Mouse (Mus musculus) G1E (cell line): ENCODE results near the gene Olfr338. TPM values are rescaled to one million over a fixed set of nuclear protein-coding genes. Genes with fewer than 3 reads are reported as not detected.
"Not testable (repeated sequence)": the region's sequence is repeated elsewhere in the genome, so short reads cannot be mapped to it uniquely, and the experiment has no call there.

Source experiments
- ATAC-seq: 2 replicates; pipeline ENCODE4 v1.8.0; 2016; ENCODE audit warnings: mild to moderate bottlenecking; ENCODE audit not compliant: insufficient number of reproducible peaks, poor library complexity, low FRiP score, severe bottlenecking; ENCODE audit errors: extremely low read depth
- DNase-seq: peaks from one replicate; pipeline ENCODE4 v3.0.0; 2012; ENCODE audit warnings: low spot score
- H3K27me3 ChIP-seq: 2 replicates; pipeline ENCODE4 v1.6.1; 2012; ENCODE audit warnings: mild to moderate bottlenecking, low read length, inconsistent platforms; ENCODE audit not compliant: insufficient read depth
- H3K36me3 ChIP-seq: replicated peaks from 2 replicates; pipeline ENCODE3; 2012; ENCODE audit warnings: mild to moderate bottlenecking, inconsistent platforms
- H3K4me1 ChIP-seq: 2 replicates; pipeline ENCODE4 v1.6.1; 2012; ENCODE audit warnings: low read depth, low read length, inconsistent platforms, mixed read lengths; ENCODE audit not compliant: insufficient read depth
- H3K4me3 ChIP-seq: 2 replicates; pipeline ENCODE4 v1.5.1; 2012; ENCODE audit warnings: low read depth, mild to moderate bottlenecking, inconsistent platforms, low read length, moderate library complexity, mixed read lengths
- H3K9me3 ChIP-seq: replicated peaks from 2 replicates; pipeline ENCODE4 v1.6.1; 2012; ENCODE audit warnings: inconsistent platforms
- CTCF ChIP-seq: IDR thresholded peaks from 2 replicates; pipeline ENCODE4 v1.5.1; 2012; ENCODE audit warnings: low read depth, low read length, inconsistent platforms, mixed read lengths
- GATA1 ChIP-seq: IDR thresholded peaks from 2 replicates; pipeline ENCODE4 v1.6.1; 2012; ENCODE audit warnings: borderline replicate concordance, low read length, inconsistent platforms, mixed read lengths
- GATA2 ChIP-seq: IDR thresholded peaks from 2 replicates; pipeline ENCODE4 v1.6.1; 2012; ENCODE audit warnings: low read depth, low read length, inconsistent platforms, borderline replicate concordance
- POLR2AphosphoS5 ChIP-seq: IDR thresholded peaks from 2 replicates; pipeline ENCODE4 v1.6.1; 2012; ENCODE audit warnings: low read depth, low read length, inconsistent platforms; ENCODE audit not compliant: insufficient replicate concordance
- TAL1 ChIP-seq: conservative IDR thresholded peaks from 2 replicates; pipeline ENCODE4 v1.6.1; 2012; ENCODE audit warnings: low read depth, low read length, inconsistent platforms, mixed read lengths
- polyA plus RNA-seq: library from polyadenylated mRNA; stranded (reverse); fragments of >175 nt; gene quantifications from 2 replicates; pipeline ENCODE4 v1.2.3, GENCODE M21; 2012
- total RNA-seq, 2 experiments: library from RNA; stranded (forward) in 1 of 2; stranded (reverse) in 1 of 2; fragments of 200-1000 nt in 1 of 2; fragments of >200 nt in 1 of 2; fragmentation: Nextera tagmentation in 1 of 2; gene quantifications; 2 replicates each; pipeline ENCODE4 v1.2.3; 2014 to 2017

Gene Olfr338
- total RNA-seq (2014; fragmentation: Nextera tagmentation), result not detected in 2 replicates
- total RNA-seq (2017), result not detected in 2 replicates
- polyA plus RNA-seq, result not detected in 2 replicates

DNA sequence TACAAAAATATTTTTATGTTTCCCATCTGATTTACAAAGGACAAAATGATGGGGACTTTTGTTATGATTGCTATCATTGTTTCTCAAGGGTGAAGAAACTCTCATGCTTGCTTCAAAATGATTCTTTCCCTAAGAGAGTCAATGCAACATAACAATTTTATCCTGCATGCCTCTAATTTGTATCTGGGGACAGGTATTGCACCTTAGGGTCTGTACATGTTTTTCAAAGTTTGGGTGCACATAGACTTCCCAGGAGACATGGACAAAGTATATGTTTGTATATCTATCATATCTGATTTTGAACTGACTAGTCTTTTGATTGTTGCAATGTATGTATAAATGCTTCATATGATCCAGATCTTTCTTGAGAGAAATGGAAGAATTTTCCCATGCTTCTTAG is at the start of gene Olfr338:
TSS of gene Olfr338 (plus strand) at position 301 of the 400 bp plus-strand sequence.
- no peak for TF ChIP-seq TAL1
- no peak for TF ChIP-seq GATA1
- TF ChIP-seq CTCF, result no peak
- no peak for TF ChIP-seq GATA2
- TF ChIP-seq POLR2AphosphoS5, result no peak

DNA sequence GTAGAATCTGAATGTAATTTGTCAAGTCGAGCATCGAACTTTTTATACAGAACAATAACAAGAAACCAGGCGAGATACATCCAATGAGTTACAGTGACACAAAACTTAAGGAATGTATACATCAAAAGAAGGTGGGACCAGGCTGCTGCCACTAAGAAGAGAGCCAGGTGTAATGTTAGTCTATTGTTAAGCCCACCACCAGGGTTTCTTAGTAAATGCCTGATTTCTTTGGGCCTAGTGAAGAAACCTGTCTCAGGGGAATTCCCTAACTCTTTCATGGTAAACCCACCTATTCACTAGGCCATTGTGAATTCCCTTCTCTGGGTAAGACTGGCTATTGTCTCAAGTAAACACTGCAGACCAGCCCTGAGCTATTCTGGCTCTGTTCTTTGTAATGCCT is 41.9 kb downstream of the Olfr338 start:
- not testable (repeated sequence) for H3K36me3 ChIP-seq, H3K4me3 ChIP-seq, H3K27me3 ChIP-seq, H3K9me3 ChIP-seq, ATAC-seq, DNase-seq, H3K4me1 ChIP-seq

More for the DNA sequence above, at the start of gene Olfr338:
- no peak within 1 kb of the TSS for H3K4me3 ChIP-seq
- H3K27me3 ChIP-seq, result no peaks in the 10 kb centered on the region
- ATAC-seq (no peak), DNase-seq (no peak)
- no peaks in the 10 kb centered on the region for H3K36me3 ChIP-seq
- no peaks in the 10 kb centered on the region for H3K4me1 ChIP-seq
- no peaks in the 10 kb centered on the region for H3K9me3 ChIP-seq

DNA sequence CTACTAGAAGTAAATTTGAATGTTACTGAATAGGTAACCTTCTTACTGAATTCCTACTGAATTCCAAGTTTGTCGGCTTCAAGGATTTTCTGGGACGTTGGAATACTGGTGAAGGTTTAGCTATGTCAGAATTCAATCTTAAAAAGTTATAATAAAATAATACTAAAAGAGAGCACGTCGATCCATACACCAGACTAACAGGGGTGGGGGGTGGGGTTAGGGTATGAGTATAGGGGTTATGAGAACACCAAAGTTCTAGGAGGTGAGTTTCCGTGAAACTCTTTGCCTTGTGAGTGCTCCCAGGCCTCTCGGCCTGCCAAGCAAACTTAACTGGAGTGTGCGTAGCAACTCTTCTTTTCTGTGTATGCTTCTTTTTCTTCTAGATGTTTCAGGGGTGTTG is 42.3 kb downstream of the Olfr338 start:
- not testable (repeated sequence) for DNase-seq, H3K4me3 ChIP-seq, ATAC-seq

DNA sequence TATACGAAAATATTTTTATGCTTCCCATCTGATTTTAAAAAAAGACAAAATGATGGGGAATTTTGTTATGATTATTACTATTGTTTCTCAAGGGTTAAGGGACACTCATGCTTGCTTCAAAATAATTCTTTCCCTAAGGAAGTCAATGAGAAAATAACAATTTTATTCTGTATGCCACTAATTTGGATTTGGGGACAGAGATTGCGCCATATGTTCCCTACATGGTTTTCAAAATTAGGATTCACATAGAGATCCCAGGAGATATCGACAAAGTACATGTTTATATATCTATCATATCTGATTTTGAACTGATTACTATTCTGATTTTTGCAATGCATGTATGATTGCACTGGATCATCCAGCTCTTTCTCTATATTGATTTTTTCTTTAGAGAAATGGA is 45.3 kb downstream of the Olfr338 start, which contains the start of gene Olfr339:
TSS of gene Olfr339 (plus strand) at position 301 of the 400 bp plus-strand sequence.
- no peaks in the 10 kb centered on the region for H3K4me1 ChIP-seq
- H3K27me3 ChIP-seq, result no peaks in the 10 kb centered on the region
- H3K4me3 ChIP-seq, result no peak within 1 kb of the TSS
- no peaks in the 10 kb centered on the region for H3K36me3 ChIP-seq
- no peaks in the 10 kb centered on the region for H3K9me3 ChIP-seq
- no peak for TF ChIP-seq POLR2AphosphoS5
- no peak for TF ChIP-seq GATA1
- TF ChIP-seq CTCF, result no peak
- no peak for TF ChIP-seq TAL1
- TF ChIP-seq GATA2, result no peak
- ATAC-seq (no peak), DNase-seq (no peak)

More for the DNA sequence above, 42.3 kb downstream of the Olfr338 start:
- H3K36me3 ChIP-seq, H3K4me1 ChIP-seq, H3K9me3 ChIP-seq, H3K27me3 ChIP-seq: not testable (repeated sequence)

Other genes starting within 250 kb of the Olfr338 start
- gene Mrrf, start 237.1 kb upstream of the Olfr338 start, total RNA-seq (2014; fragmentation: Nextera tagmentation), result 53.0 and 55.2 TPM in 2 replicates
- gene Mrrf, start 237.1 kb upstream of the Olfr338 start, total RNA-seq (2017), result 51.5 and 57.9 TPM in 2 replicates
- 1.5 and 1.8 TPM in 2 replicates for gene Mrrf, start 237.1 kb upstream of the Olfr338 start, polyA plus RNA-seq
- 42.1 and 59.4 TPM in 2 replicates for gene Rbm18, start 236.7 kb upstream of the Olfr338 start, total RNA-seq (2014; fragmentation: Nextera tagmentation)
- gene Rbm18, start 236.7 kb upstream of the Olfr338 start, total RNA-seq (2017), result 27.0 and 33.2 TPM in 2 replicates
- 11.5 and 13.3 TPM in 2 replicates for gene Rbm18, start 236.7 kb upstream of the Olfr338 start, polyA plus RNA-seq
- not detected in 2 replicates for gene Ptgs1, start 143.1 kb upstream of the Olfr338 start, total RNA-seq (2014; fragmentation: Nextera tagmentation)
- 0.66 and 0.70 TPM in 2 replicates for gene Ptgs1, start 143.1 kb upstream of the Olfr338 start, total RNA-seq (2017)
- gene Ptgs1, start 143.1 kb upstream of the Olfr338 start, polyA plus RNA-seq, result 0.13 TPM in 1 of 2 replicates, not detected in the other
- gene Olfr339, start 45.4 kb downstream of the Olfr338 start, total RNA-seq (2014; fragmentation: Nextera tagmentation), result not detected in 2 replicates
- 0.11 TPM in 1 of 2 replicates, not detected in the other for gene Olfr339, start 45.4 kb downstream of the Olfr338 start, total RNA-seq (2017)
- not detected in 2 replicates for gene Olfr339, start 45.4 kb downstream of the Olfr338 start, polyA plus RNA-seq
- not detected in 2 replicates for gene Olfr340, start 79.1 kb downstream of the Olfr338 start, total RNA-seq (2014; fragmentation: Nextera tagmentation)
- gene Olfr340, start 79.1 kb downstream of the Olfr338 start, total RNA-seq (2017), result not detected in 2 replicates
- gene Olfr340, start 79.1 kb downstream of the Olfr338 start, polyA plus RNA-seq, result not detected in 2 replicates
- gene Olfr341, start 108.9 kb downstream of the Olfr338 start, total RNA-seq (2014; fragmentation: Nextera tagmentation), result not detected in 2 replicates
- gene Olfr341, start 108.9 kb downstream of the Olfr338 start, total RNA-seq (2017), result 0.05 and 0.06 TPM in 2 replicates
- not detected in 2 replicates for gene Olfr341, start 108.9 kb downstream of the Olfr338 start, polyA plus RNA-seq
- not detected in 2 replicates for gene Olfr342, start 151.5 kb downstream of the Olfr338 start, total RNA-seq (2014; fragmentation: Nextera tagmentation)
- gene Olfr342, start 151.5 kb downstream of the Olfr338 start, total RNA-seq (2017), result 0.06 and 0.11 TPM in 2 replicates
- gene Olfr342, start 151.5 kb downstream of the Olfr338 start, polyA plus RNA-seq, result not detected in 2 replicates
- not detected in 2 replicates for gene Olfr344, start 193.1 kb downstream of the Olfr338 start, total RNA-seq (2014; fragmentation: Nextera tagmentation)
- gene Olfr344, start 193.1 kb downstream of the Olfr338 start, total RNA-seq (2017), result 0.06 and 0.38 TPM in 2 replicates
- gene Olfr344, start 193.1 kb downstream of the Olfr338 start, polyA plus RNA-seq, result not detected in 2 replicates